Mouse (Mus musculus) hindbrain, embryonic 13.5 days (tissue): Measurements from ENCODE around the gene Fat3. TPM values are rescaled to one million over a fixed set of nuclear protein-coding genes. Genes with fewer than 3 reads are reported as not detected.

Source experiments
- ATAC-seq: fragments of 200-750 bp; cut with Nextera tagmentation; 2 replicates; pipeline ENCODE4 v1.8.0; 2017; ENCODE audit warnings: moderate TSS enrichment; ENCODE audit not compliant: low FRiP score
- H3K27ac ChIP-seq: fragments of 300-500 bp; sonication (generic); 2 replicates; pipeline ENCODE4 v1.5.1; 2015; ENCODE audit warnings: inconsistent platforms, mild to moderate bottlenecking, moderate library complexity
- H3K27me3 ChIP-seq: fragments of 300-500 bp; sonication (generic); 2 replicates; pipeline ENCODE4 v1.6.1; 2015; ENCODE audit warnings: mild to moderate bottlenecking, inconsistent platforms
- H3K36me3 ChIP-seq: fragments of 300-500 bp; sonication (generic); 2 replicates; pipeline ENCODE4 v1.6.1; 2015; ENCODE audit warnings: mild to moderate bottlenecking, inconsistent platforms
- H3K4me1 ChIP-seq: fragments of 300-500 bp; sonication (generic); replicated peaks from 2 replicates; pipeline ENCODE4 v1.6.1; 2015; ENCODE audit warnings: inconsistent platforms
- H3K4me2 ChIP-seq: fragments of 300-500 bp; sonication (generic); 2 replicates; pipeline ENCODE4 v1.6.1; 2015; ENCODE audit warnings: inconsistent platforms, mild to moderate bottlenecking, moderate library complexity
- H3K4me3 ChIP-seq: fragments of 300-500 bp; sonication (generic); 2 replicates; pipeline ENCODE4 v1.5.1; 2015; ENCODE audit warnings: mild to moderate bottlenecking, inconsistent platforms
- H3K9ac ChIP-seq: fragments of 300-500 bp; sonication (generic); 2 replicates; pipeline ENCODE4 v1.6.1; 2015; ENCODE audit warnings: mild to moderate bottlenecking, inconsistent platforms
- H3K9me3 ChIP-seq: fragments of 300-500 bp; sonication (generic); 2 replicates; pipeline ENCODE4 v1.6.1; 2016; ENCODE audit warnings: inconsistent platforms
- WGBS: fragments of 180-500 bp; shearing (Covaris S2); methylation state at CpG from one replicate; pipeline ENCODE4 v1.1.7; 2015; 5-methylcytosine and 5-hydroxymethylcytosine counted together
- polyA plus RNA-seq: library from polyadenylated mRNA; unstranded; fragments of >200 nt; fragmentation: Nextera tagmentation; extraction: Ambion mirVana; gene quantifications from 2 replicates; pipeline ENCODE4 v1.2.1, GENCODE M21; 2015

The Fat3 gene
- polyA plus RNA-seq, 1 experiment from 2014 or later: 12.8 TPM

DNA sequence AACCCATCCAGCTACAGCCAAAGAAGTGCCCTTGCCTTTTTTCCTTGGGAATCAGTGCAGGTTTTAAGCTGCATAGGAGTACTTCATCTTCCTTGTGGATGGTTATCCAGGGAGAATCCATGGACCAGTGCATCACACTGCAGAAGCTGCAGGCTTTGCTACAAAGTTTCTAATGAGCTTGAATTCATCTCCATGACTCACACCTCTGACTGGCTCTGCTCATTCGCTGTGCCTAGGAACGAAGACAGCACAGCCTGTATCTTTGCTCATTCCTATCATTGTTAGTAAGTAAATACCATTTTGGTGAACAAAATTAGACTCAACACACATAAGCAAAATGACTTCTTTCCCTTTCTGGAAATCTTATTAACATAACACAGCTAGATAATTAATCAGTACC lies 78.4 kb downstream of the Fat3 start:
- H3K4me2 ChIP-seq: no peak overlapping the region
- ATAC-seq: no peak
- H3K4me3 ChIP-seq: no peak overlapping the region
- no peaks in the 10 kb centered on the region for H3K36me3 ChIP-seq
- H3K27me3 ChIP-seq: no peaks in the 10 kb centered on the region
- H3K9ac ChIP-seq: no peak overlapping the region
- H3K27ac ChIP-seq: no peak overlapping the region
- 86% methylated on average over 2 of the region's 2 CpGs for WGBS
- H3K9me3 ChIP-seq: no peaks in the 10 kb centered on the region
- 0 out of 2 replicates have a peak, but pooled peaks cover 5% of the 10 kb centered on the region for H3K4me1 ChIP-seq

DNA sequence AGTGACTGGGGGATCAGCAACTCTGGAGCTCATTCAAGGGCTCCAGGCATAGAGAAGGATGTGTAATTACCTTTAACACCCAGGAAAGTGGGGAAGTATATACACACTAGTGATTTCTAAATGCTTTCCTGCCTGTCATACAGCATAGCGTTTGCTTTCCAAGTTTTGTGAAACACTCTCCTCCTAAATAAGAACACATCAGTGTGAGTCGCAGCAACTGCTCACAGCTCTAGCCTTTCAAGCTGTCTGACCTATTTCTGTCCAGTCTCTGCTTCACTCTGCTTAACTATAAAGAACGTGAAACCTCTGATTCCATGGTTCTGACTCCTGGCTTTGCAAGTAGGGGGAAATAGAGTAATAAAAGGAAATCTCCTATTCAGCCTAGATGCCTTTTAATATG lies 98.3 kb downstream of the Fat3 start:
- H3K4me1 ChIP-seq: peaks cover 38% of the 10 kb centered on the region
- H3K27me3 ChIP-seq: no peaks in the 10 kb centered on the region
- ATAC-seq: no peak
- H3K9ac ChIP-seq: no peak overlapping the region
- 70% methylated on average over 3 of the region's 3 CpGs for WGBS
- no peak overlapping the region for H3K4me2 ChIP-seq
- no peaks in the 10 kb centered on the region for H3K9me3 ChIP-seq
- no peak overlapping the region for H3K27ac ChIP-seq
- H3K4me3 ChIP-seq: no peak overlapping the region
- no peaks in the 10 kb centered on the region for H3K36me3 ChIP-seq

DNA sequence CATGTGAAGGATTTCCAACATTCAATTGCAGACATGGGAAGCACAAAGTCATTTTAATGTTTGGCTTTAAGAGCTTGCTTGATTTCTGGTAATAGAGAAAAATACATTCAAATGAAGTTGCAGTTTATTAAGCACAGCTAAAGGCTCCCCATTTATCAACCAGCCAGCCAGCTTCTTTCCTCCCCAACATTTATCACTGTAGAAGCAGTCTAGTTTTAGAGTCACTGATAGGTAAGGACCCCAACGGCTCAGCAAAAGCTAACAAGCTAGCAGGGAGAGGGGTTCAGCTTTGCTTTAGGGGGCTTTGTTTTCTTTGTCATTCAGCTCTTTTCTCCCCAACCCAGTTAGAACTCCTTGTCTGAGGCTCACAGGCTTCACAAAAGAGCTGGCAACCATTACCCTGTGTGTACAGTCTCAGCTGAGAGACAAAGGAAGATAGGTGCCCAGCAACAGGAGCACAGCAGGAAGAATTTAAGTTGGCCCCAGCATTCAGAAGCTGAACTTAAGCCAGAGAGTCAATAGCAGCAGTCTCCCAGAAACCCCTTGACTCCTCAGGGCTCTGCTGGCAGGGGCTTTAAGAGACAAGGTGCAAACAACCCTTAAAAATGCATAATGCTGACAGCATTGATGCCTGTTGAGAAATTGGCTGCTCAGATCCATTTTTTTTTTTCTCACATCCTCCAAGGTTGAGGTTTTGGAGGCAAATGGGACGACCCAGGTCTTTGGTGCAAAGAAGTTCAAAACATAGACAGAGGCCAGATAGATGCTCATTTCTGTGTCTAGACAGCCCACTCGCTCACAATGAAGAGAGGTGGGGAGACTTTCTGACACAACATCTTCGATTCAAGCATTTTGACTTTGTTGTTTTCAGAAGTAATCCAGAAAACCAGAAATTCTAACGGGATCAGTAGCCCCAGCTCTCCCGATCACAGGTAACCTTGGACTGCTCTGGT lies 102.1 kb downstream of the Fat3 start:
- Histone ChIP-seq H3K4me2 (no peak overlapping the region), H3K4me3 (no peak overlapping the region), H3K4me1 (peaks cover 45% of the 10 kb centered on the region), H3K9ac (no peak overlapping the region), H3K9me3 (no peaks in the 10 kb centered on the region), H3K27me3 (no peaks in the 10 kb centered on the region), H3K27ac (peak overlapping the region; percentile 76), H3K36me3 (no peaks in the 10 kb centered on the region)
- peak; percentile 92 for ATAC-seq
- 20% methylated on average over 6 of the region's 6 CpGs for WGBS

DNA sequence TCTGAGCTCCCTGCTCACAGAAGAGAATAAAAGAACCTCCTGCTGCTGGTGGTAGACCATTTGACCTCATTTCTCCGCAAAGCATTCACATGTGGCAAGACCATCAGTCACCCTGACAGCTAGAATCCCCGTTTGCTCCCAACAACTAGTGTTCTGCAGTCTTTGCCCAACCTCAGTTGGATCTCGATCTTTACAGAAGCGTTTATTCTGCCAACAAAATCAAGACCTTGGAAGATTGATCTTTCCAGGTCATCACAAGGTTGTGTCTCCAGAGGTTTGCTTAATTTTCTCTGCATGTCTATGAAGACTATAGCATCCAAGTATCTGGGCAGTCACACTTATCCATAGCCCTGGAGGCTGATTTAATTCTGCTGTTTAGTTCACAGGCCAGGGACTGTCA lies 111.9 kb downstream of the Fat3 start:
- no peak overlapping the region for H3K9ac ChIP-seq
- no peak overlapping the region for H3K27ac ChIP-seq
- no peaks in the 10 kb centered on the region for H3K9me3 ChIP-seq
- H3K36me3 ChIP-seq: no peaks in the 10 kb centered on the region
- 21% methylated on average over 4 of the region's 4 CpGs for WGBS
- no peak overlapping the region for H3K4me2 ChIP-seq
- no peak overlapping the region for H3K4me3 ChIP-seq
- H3K27me3 ChIP-seq: no peaks in the 10 kb centered on the region
- ATAC-seq: no peak
- peaks cover 8% of the 10 kb centered on the region for H3K4me1 ChIP-seq

DNA sequence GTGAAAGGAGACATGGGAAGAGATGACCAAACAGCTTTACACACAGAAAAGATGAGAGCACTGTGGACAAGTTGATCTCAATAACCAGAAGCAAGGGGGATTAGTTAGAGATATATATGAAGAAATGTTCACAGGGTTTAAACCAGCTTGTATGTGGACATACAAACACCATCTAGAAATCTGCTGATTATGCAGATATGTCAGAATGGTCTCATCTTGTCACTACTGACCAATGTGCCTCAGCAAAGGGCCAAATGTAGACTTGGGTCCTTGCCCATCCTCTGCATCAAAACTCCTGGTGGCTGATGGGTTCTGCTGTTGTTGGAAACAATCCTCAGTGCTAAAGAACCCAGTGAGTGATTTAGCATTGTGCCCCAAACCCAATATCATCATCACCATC lies 113.6 kb downstream of the Fat3 start:
- H3K9ac ChIP-seq: no peak overlapping the region
- no peak for ATAC-seq

DNA sequence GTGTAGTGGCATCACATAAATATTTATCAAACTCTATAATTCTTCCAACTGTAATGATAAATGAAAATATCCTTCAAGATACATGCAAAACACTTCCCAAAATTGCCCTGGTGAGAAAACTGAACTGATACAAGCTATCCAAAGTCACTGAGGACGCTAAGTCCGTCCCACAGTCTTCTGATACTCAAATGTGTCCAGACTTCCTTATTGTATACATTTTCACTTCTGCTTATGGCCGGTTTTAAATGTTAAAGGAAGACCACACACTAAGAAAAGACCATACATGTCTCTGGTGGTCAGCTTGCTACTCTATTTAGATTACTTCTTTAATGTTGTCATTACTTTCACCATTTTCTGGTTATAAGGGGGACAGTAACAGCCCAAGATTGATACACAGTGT lies 137.4 kb downstream of the Fat3 start:
- Histone ChIP-seq H3K4me3 (no peak overlapping the region), H3K9ac (no peak overlapping the region), H3K4me1 (peaks cover 8% of the 10 kb centered on the region), H3K9me3 (no peaks in the 10 kb centered on the region), H3K27me3 (no peaks in the 10 kb centered on the region), H3K4me2 (no peak overlapping the region), H3K27ac (no peak overlapping the region), H3K36me3 (no peaks in the 10 kb centered on the region)
- no peak for ATAC-seq
- 86% methylated on average over 3 of the region's 3 CpGs for WGBS

More for the DNA sequence above, 113.6 kb downstream of the Fat3 start:
- Histone ChIP-seq H3K27me3 (no peaks in the 10 kb centered on the region), H3K27ac (no peak overlapping the region), H3K36me3 (no peaks in the 10 kb centered on the region), H3K4me3 (no peak overlapping the region), H3K4me1 (peaks cover 10% of the 10 kb centered on the region; the same call in 1 of the 2 replicates), H3K9me3 (no peaks in the 10 kb centered on the region), H3K4me2 (no peak overlapping the region)

DNA sequence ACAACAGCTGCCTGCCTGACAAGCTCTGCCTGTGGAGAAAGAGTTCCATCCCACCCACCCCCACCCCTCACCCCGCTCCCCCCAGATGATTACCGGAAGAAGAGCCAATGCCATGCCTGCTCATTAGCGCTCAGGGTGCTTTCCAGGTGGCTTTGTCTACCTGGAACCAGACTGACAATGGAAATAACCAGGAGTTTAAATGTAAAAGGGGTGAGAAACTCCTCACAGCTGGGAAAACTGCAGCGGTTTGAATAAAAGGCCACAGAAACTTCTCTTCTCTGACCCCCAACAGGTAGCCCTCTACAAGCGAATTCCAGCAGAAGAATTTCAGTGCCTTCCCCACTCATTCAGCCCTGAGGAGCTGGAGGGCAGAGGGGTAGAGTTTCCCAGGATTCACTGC lies 139.3 kb downstream of the Fat3 start:
- H3K9ac ChIP-seq: no peak overlapping the region
- H3K36me3 ChIP-seq: no peaks in the 10 kb centered on the region
- no peak overlapping the region for H3K4me2 ChIP-seq
- H3K27ac ChIP-seq: no peak overlapping the region
- no peaks in the 10 kb centered on the region for H3K9me3 ChIP-seq
- 19% methylated on average over 5 of the region's 5 CpGs for WGBS
- no peak overlapping the region for H3K4me3 ChIP-seq
- H3K27me3 ChIP-seq: no peaks in the 10 kb centered on the region
- H3K4me1 ChIP-seq: peaks cover 8% of the 10 kb centered on the region
- ATAC-seq: no peak

DNA sequence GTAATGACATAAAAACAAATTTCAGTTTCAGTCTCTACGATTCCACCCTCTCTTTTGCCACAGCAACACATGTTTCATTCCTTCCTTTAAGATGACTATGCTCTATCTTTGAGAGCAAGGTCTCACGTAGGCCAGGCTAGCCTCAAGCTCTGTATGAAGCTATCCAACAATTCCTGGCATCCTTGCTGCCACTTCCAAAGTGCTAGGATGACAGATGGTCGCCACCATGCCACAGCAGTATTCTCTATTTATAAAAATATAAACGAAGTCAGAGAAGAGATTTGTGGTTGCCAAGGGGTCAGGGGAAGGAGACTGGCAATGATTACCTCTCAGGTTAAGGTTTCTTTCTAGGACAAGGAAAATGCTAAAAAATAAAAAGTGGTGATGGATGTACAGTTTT lies 144.4 kb downstream of the Fat3 start:
- no peak overlapping the region for H3K4me3 ChIP-seq
- no peak overlapping the region for H3K27ac ChIP-seq
- H3K4me2 ChIP-seq: no peak overlapping the region
- no peaks in the 10 kb centered on the region for H3K9me3 ChIP-seq
- 79% methylated on average over 4 of the region's 4 CpGs for WGBS
- peaks cover 24% of the 10 kb centered on the region for H3K4me1 ChIP-seq
- no peak overlapping the region for H3K9ac ChIP-seq
- no peaks in the 10 kb centered on the region for H3K36me3 ChIP-seq
- no peaks in the 10 kb centered on the region for H3K27me3 ChIP-seq
- no peak for ATAC-seq

DNA sequence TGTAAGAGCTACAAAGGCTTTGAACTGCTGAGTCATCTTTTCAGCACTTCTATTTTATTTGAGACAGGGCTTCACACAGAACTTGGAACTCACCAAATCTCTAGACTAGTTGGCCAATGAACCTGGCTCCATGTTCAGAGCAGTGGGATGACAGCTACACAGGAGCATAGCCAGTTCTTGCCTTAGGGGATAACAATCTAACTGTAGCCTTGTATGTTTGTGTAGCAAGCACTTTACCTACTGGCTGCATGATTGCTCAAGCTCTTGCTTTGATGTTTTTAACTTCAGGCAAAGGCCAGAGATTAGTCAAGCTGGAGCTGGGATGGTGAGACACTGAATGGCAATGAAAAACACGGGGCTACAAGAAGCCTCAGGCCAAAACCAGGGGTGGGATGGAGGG lies 146.2 kb downstream of the Fat3 start:
- no peak overlapping the region for H3K4me2 ChIP-seq
- H3K4me1 ChIP-seq: peaks cover 24% of the 10 kb centered on the region
- H3K9ac ChIP-seq: no peak overlapping the region
- H3K4me3 ChIP-seq: no peak overlapping the region
- no peaks in the 10 kb centered on the region for H3K9me3 ChIP-seq
- 33% methylated on average over 1 of the region's 1 CpGs for WGBS
- H3K27ac ChIP-seq: no peak overlapping the region
- H3K27me3 ChIP-seq: no peaks in the 10 kb centered on the region
- ATAC-seq: no peak
- no peaks in the 10 kb centered on the region for H3K36me3 ChIP-seq

DNA sequence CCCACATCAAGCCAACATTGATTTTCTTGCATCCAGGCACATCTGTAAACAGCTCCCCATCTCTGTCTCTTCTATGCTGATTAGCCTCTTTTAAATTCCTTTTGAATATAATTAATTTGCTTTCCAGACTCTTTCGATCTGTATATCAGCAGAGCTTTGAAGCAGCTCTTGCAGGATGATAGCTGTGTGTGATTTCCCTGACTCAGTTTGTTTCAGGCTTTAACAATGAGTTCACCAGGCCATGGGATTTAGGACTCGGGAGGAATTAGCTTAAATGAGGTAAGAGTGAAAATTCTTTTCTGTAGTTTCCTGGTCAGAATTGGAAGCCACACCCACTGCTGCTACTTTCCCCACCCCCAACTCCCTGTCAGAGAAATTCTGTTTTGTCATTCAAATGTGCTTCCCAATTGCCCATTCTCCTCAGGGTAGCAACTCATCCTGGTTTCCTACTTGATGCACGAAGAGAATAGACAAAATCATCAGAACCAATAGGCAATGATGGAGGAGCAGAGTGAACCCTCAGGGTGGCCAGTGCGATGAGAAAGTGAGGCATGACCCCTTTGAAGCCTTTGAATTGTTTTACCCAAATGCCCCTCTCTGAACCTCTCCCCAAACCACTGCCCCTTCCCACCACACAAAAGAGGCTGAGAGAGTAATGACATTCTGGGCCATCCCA lies 147.9 kb downstream of the Fat3 start:
- H3K4me3 ChIP-seq: no peak overlapping the region
- ATAC-seq: peak; percentile 57
- H3K27ac ChIP-seq: 0 out of 2 replicates have a peak overlapping the region, but pooled peaks have one; percentile 40
- H3K27me3 ChIP-seq: no peaks in the 10 kb centered on the region
- WGBS: 7% methylated on average over 4 of the region's 4 CpGs
- no peaks in the 10 kb centered on the region for H3K36me3 ChIP-seq
- no peaks in the 10 kb centered on the region for H3K9me3 ChIP-seq
- H3K9ac ChIP-seq: no peak overlapping the region
- H3K4me1 ChIP-seq: peaks cover 24% of the 10 kb centered on the region
- peak overlapping the region; percentile 34 for H3K4me2 ChIP-seq

DNA sequence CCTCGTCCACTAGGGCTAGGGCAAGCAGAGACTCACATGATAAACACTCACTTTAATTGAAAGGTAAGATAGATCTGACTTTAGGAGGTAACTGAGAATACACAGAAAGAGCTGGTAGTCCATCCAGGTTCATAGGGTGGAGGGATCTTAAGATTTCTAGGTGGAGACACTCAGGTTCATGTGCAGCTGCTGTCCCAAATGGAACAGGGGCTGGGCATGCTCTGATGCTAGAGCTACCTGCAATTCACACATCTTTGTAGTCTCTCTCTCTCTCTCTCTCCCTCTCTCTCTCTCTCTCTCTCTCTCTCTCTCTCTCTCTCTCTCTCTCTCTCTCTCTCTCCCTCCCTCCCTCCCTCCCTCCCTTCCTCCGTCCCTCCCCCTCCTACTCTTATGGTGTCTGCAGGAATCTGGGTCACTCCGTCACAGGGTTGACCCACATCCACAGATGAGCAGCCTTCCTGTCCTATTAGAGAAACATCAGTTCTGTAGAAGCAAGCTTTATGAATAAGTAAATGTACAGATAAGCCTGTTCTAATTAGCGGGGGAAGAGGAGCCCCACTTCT lies 148.5 kb downstream of the Fat3 start:
- Histone ChIP-seq H3K36me3 (no peaks in the 10 kb centered on the region), H3K27ac (peak overlapping the region; percentile 30; the same call in 1 of the 2 replicates), H3K9ac (no peak overlapping the region), H3K4me1 (peaks cover 24% of the 10 kb centered on the region), H3K4me3 (no peak overlapping the region), H3K9me3 (no peaks in the 10 kb centered on the region), H3K27me3 (no peaks in the 10 kb centered on the region), H3K4me2 (peak overlapping the region; percentile 34)
- WGBS: 24% methylated on average over 4 of the region's 4 CpGs
- peak; percentile 75 for ATAC-seq
